Mouse (Mus musculus): Measurements from ENCODE around the gene Dnttip1.

GRCm38 (mm10) chr2:164705328-164705727 is 40.5 kb upstream of the Dnttip1 start:
- TF ChIP-seq EP300 (IDR thresholded peaks at IDR 0.05; ENCODE audit: low read depth) (no peak), CTCF (IDR thresholded peaks at IDR 0.05; ENCODE audit: low read depth) (no peak)

Measured in liver, embryonic 14.5 days (tissue).